Mouse (Mus musculus) lung, adult 2 months (tissue): ENCODE results near the gene 1700113H08Rik.

Experiments
- CTCF ChIP-seq: fragments of 200-500 bp; IDR thresholded peaks from 2 replicates; pipeline ENCODE4 v1.5.1; 2011; ENCODE audit warnings: mild to moderate bottlenecking, low read length, control low read depth; ENCODE audit not compliant: insufficient read depth
- POLR2A ChIP-seq: fragments of 200-500 bp; IDR thresholded peaks from 2 replicates; pipeline ENCODE4 v1.6.1; 2011; ENCODE audit warnings: low read depth, mild to moderate bottlenecking, control low read depth, low read length, borderline replicate concordance; ENCODE audit errors: extremely low read depth

- TF ChIP-seq POLR2A: no peak
- TF ChIP-seq CTCF: 0 out of 2 replicates have a peak, but pooled peaks have one; percentile 10
Observed at GRCm38 (mm10) chr10:87046931-87047468, 10.8 kb upstream of the 1700113H08Rik start.
